Mouse (Mus musculus) midbrain, embryonic 12.5 days (tissue): ENCODE results near the gene Cyb561. TPM values are rescaled to one million over a fixed set of nuclear protein-coding genes. Genes with fewer than 3 reads are reported as not detected.

Source experiments
- polyA plus RNA-seq: library from polyadenylated mRNA; unstranded; fragments of >200 nt; fragmentation: Nextera tagmentation; extraction: Ambion mirVana; gene quantifications from 2 replicates; pipeline ENCODE4 v1.2.1, GENCODE M21; 2016

Cyb561 gene
- polyA plus RNA-seq, 1 experiment from 2014 or later: 13.2 TPM

Other genes starting within 250 kb of the Cyb561 start
- gene Ace, start 14.6 kb upstream of the Cyb561 start, polyA plus RNA-seq: 1.2 and 1.4 TPM in 2 replicates
- not detected in 2 replicates for gene Ace3, start 41.3 kb upstream of the Cyb561 start, polyA plus RNA-seq
- 0.50 and 0.56 TPM in 2 replicates for gene Kcnh6, start 54.8 kb upstream of the Cyb561 start, polyA plus RNA-seq
- gene Dcaf7, start 83.5 kb upstream of the Cyb561 start, polyA plus RNA-seq: 122 and 126 TPM in 2 replicates
- gene Taco1, start 112.7 kb upstream of the Cyb561 start, polyA plus RNA-seq: 9.8 and 10.4 TPM in 2 replicates
- gene Map3k3, start 131.3 kb upstream of the Cyb561 start, polyA plus RNA-seq: 25.4 and 25.8 TPM in 2 replicates
- gene Gm10840, start 207.5 kb upstream of the Cyb561 start, polyA plus RNA-seq: 0.78 TPM in 1 of 2 replicates, not detected in the other
- gene Limd2, start 207.5 kb upstream of the Cyb561 start, polyA plus RNA-seq: 278 and 309 TPM in 2 replicates
- gene Strada, start 248.8 kb upstream of the Cyb561 start, polyA plus RNA-seq: 33.6 and 40.9 TPM in 2 replicates